Mouse (Mus musculus): Measurements from ENCODE around the gene Fam83e.

Fam83e gene

DNA sequence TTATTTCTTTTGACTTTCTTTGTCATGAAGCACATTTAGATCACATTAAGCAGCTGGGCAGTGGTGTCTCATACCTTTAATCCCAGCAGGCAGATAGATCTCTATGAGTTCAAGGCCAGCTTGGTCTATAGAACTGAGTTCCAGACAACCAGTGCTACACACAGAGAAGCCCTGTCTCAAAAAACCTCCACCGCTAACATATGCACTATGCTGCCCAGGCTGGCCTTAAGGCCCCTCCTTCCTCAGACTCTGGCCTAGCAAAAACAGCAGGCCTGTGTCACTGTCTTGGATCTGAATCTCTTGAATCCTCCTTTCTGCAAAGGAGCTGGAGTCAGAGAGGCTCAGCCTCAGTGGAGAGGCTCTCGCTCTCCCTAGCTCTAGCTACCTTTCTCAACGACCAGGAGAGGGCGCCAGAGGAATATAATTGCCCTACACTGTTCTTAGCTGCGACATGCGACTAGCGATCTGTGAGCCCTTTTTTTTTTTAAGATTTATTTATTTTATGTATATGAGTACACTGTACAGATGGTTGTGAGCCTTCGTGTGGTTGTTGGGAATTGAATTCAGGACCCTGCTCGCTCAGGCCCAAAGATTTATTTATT is 18.3 kb downstream of the Fam83e start:
- intact Hi-C loops (cut with DNase I): loop anchor here (1.0 to 5.0 kb wide), 3 partner anchors 62 to 268 kb away; no protein-coding TSS in a partner anchor

DNA sequence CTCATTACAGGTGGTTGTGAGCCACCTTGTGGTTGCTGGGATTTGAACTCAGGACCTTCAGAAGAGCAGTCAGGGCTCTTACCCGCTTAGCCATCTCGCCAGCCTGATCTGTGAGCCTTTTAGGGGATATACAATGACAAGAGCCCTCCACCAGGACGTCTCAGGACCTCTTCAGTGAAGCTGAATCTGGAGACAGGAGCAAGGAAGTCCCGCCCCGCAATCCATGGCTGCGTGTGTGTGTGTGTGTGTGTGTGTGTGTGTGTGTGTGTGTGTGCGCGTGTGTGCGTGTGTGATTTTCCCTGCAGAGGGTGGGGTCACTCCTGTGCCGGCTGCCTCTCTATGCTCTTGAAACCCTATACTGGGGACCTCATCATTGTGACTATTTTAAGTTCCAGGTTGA is 18.8 kb downstream of the Fam83e start:
- intact Hi-C loops (cut with DNase I): loop anchor here (1.0 to 5.0 kb wide), 3 partner anchors 61 to 267 kb away; no protein-coding TSS in a partner anchor

GRCm38 (mm10) chr7:45741308-45741707 is 20.3 kb downstream of the Fam83e start:
- intact Hi-C loops (cut with DNase I): no loop called here

DNA sequence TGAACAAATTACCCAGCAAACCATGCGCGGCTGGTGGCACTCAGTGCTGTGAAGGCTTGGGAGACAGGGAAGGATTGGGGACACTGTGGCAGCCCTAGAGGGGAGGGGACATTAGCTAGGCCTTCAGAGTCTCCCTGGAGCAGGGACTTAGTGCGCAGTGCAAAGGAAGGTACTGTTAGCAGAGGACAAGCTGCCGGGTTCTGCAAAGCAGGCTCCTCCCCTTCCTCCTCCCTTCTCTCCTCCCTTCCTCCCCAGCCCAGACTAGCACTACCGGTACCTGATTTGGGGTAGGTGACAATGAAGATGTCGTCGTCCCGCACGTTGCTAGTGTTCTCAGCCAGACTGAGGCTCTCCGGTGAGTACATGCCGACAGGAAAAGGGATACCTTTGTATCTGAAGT is 20.8 kb downstream of the Fam83e start:
- intact Hi-C loops (cut with DNase I): no loop called here

DNA sequence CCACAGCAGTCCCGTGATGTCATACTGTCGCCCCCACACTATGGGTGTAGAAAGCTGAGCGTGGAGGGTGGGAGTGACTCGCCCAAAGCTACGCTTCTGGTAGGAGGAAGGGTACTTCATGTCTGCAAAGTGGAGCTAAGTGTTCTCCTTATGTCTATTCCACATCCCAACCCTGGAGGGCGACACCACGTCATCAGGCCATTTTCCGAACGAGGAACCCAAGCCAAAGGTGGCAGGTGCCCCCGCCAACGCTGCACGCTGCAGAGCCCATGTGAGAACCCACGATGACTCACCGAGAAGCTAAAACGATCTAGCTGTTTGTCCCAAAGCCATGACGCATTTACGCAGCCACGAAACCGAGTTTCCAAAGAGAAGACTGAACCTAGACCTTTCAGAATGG is 21.3 kb downstream of the Fam83e start:
- intact Hi-C loops (cut with DNase I): no loop called here

DNA sequence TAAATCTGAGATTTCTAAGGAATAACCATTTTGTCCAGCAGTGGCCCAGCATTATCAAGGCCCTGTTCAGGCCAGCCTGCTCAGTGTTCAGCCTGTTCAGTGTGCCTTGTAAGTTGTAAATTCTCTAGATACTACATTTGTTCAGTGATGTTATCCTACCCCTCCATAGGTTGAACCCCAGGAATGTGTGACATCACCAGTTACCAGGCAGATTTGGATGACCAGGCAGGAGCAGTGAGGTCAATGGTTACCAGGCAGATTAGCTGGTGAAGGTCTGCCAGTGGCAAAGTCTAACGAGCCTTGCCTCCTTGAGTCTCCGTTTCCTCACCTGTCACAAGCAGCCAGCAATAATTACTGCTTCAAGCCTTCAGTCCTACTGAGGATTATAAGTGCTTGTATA is 23.4 kb downstream of the Fam83e start:
- intact Hi-C loops (cut with DNase I): no loop called here

DNA sequence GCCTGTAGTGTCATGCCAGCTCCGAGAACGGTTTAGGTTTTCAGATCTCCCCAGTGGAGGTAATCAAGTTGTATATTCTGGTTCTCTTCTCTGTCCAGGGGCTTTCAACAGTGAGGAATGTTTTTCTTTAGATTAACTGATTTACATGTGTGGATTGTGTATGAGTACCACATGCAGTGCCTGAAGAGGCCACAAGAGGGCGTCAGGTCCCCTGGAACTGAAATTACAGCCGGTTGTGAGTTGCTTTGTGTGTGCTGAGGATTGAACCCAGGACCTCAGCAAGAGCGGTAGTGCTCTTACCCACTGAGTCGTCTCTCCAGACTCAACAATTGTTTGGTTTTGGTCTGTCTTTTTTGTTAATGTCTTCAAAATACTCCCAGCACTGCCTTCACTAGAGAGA is 25.5 kb downstream of the Fam83e start:
- intact Hi-C loops (cut with DNase I): no loop called here

DNA sequence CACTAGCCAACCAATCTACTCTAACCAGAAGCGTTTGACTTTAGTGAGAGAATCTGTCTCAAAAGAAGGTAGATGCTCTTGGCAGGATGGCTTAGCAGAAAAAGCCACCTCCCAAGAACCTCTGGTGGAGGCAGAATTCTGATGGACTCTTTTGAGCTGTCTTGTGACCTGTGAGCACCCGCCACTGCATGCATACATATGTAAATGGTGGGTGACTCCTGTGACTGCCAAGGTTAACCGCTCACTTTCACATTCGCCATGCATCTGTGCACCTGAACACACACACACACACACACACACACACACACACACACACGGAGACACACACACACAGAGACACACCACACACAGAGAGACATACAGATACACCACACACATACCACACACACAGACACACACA is 26.4 kb downstream of the Fam83e start:
- intact Hi-C loops (cut with DNase I): no loop called here

DNA sequence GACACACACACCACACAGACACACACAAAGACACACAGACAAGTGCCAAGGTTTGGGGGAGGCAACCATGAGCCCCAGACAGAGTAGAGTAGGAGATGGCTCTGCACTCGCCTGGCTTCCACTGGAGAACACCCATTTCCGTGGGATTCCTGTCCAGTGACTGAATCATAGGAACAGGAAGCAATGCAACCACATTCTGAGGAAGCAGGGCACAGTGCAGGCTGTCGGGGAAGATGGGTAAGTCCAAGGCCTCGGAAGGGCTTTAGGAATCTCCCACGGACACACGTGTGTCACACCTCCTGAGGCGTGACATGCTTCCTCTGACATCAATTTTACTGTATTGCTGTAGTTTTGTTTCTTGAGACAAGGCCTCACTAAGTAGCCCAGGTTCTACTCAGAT is 27.1 kb downstream of the Fam83e start:
- intact Hi-C loops (cut with DNase I): no loop called here

- intact Hi-C loops (cut with DNase I): no loop called here
These were observed 28.4 kb downstream of the Fam83e start for GRCm38 (mm10) chr7:45749401-45749800.

- intact Hi-C loops (cut with DNase I): no loop called here
These were observed 29.1 kb downstream of the Fam83e start for GRCm38 (mm10) chr7:45750162-45750561.

DNA sequence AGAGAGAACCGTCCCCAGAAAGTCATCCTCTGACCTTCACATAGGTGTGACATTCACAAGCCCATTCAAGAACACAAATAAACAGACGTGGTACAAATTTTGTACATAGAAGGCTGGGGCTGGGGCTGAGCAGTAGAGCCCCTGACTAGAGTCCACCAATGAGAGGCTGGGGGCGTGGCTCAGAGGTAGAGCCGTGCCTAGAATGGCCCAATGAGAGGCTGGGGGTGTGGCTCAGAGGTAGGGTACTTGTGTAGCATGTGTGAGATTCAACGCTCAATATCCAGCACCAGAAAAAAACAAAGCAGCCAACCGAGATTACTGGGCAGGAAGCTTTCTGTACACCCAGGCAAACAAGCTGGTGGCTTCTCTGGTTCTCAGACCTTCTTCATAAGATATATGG is 34.7 kb downstream of the Fam83e start:
- intact Hi-C loops (cut with DNase I): no loop called here

DNA sequence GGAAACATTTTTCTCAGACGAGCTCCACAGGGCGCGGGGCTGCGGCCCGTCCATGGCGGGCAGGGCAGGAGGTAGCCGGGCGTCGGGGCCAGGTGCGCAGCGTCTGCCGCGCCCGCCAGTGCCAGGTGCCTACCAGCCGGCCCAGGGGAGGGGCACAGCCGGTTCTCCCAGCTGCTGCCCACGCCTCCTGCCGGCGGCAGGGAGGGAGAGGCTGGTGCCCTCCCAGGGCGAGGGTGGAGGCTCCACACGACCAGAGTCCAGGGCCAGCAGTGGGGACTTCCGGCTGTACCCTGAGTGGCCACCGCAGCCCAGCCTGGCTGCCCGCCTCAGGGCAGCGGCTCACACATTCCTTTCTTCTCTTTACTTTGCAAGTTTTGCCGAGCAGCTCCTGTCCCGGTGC is 38.4 kb downstream of the Fam83e start:
- intact Hi-C loops (cut with DNase I): no loop called here

GRCm38 (mm10) chr7:45760151-45760550 is 39.1 kb downstream of the Fam83e start:
- intact Hi-C loops (cut with DNase I): no loop called here

DNA sequence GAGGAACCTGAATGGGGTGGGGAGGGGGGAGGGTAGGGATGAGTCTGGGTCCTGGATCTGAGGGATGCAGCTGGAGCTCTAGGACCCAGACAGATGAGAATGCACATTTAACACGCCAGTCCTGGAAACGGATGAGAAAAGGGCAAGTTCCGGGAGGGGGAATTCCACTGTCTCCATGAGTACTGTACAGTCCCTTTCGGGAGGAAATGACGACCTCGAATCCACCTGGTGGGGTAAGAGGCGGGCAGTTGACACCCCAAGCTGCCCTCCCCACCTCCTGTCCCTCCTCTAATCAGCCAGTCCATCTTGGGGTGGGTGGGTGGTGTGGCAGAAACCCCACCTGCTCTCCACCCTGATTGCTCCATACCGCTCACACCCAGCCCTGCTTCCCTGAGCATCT is 45.0 kb downstream of the Fam83e start:
- intact Hi-C loops (cut with DNase I): no loop called here

GRCm38 (mm10) chr7:45766764-45767163 is 45.8 kb downstream of the Fam83e start:
- intact Hi-C loops (cut with DNase I): no loop called here

DNA sequence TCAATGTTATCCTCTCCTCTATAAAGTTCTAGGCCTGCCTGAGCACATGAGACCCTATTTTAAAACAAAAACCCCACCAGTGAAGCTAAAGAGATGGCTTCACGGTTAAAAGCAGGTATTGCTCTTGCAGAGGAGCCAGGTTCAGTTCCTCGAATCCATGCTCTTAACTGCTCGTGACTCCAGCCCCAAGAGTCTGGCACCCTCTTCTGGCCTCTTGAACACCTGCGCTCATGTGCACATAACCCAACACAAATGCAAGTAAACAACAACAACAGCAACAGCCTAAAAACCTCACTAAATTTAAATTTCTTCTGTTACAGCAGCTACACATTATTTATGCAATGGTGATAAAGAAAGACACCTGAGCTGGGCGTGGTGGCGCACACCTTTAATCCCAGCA is 46.5 kb downstream of the Fam83e start:
- intact Hi-C loops (cut with DNase I): no loop called here

DNA sequence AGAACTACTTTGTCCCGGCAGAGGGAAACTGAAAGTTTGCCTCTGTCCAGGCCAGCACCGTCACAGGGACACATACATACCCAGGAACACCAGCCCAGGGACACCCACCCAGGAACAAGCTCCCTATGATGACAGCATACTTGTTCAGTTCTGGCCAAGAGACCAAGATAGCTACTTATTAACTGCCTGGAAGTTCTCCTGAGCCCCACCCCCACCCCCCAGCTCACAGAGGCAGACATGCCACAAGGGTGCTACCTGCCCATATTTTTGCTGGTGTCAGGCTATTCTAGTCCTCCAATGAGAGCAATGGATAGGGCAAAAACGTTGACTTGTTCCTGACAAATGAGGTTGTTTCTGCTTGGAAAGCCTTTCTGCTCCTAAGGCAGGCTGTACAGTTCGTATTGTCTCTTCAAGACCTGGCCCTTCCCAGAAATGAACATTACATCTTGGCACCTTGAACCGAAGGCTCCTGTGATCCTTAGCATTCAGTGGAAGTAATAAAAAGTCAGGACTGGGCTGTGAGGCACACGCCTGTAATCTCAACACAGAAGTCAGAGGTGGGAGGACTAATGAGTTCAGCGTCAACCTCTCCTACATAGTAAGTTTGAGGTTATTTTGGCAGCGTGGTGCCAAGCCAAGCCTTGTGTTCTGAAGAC is 49.5 kb downstream of the Fam83e start:
- intact Hi-C loops (cut with DNase I): no loop called here

- intact Hi-C loops (cut with DNase I): no loop called here
These were observed 50.1 kb downstream of the Fam83e start for GRCm38 (mm10) chr7:45771101-45771500.

DNA sequence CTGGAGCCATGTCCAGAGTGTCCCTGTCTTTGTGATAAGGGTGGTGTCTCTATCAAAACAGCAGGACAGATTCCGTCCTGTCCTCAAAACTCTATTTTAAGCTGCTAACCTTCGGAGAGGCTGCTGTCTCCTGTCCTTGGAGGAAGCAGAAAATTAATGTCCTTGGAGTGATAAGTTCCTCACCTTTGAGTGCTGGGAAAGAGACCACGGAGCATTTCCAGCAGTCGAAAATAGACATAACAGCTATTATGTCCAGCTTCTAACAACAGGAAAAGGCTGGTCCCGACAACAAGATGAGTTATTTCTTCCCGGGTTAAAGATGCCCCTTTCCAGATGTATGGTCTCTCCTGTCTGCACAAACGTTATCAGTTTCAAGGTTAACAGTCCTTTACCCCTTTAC is 54.2 kb downstream of the Fam83e start:
- intact Hi-C loops (cut with DNase I): no loop called here

Data from adrenal gland (tissue).